Mouse (Mus musculus): Measurements from ENCODE around the gene Dagla.

DNA sequence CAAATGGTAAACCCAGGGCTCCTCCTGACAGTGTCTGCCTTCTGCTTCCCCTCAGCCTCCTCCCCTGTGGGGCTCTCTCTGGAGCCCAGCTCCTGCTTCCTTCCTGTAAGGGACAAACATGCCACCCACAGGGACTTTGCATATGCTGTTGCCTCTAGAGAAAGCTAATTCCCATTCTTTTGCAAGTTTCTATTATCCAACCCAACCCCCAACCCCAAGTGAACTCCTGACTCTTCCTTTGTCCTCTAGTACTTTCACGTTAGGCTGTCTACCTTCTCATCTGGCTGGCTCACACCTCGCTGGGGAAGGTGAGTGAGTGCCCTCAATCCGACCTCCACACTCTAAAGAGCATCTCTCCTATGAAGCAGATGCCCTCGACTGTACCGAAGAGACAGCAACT lies 72.8 kb downstream of the Dagla start:
- TF ChIP-seq CTCF (IDR thresholded peaks at IDR 0.05; ENCODE audit: insufficient read depth, low read depth, low read length) (no peak), POLR2A (IDR thresholded peaks at IDR 0.05; ENCODE audit: insufficient read depth, low read depth, low read length) (no peak)

All from olfactory bulb, adult 2 months (tissue).